Mouse (Mus musculus): ENCODE results near the gene Dus2.

GRCm38 (mm10) chr8:106069565-106069964 lies 78.4 kb downstream of the Dus2 start:
- TF ChIP-seq CTCF (IDR thresholded peaks at IDR 0.05) (no peak), EP300 (IDR thresholded peaks at IDR 0.05; ENCODE audit: insufficient read depth, low read depth, low read length) (no peak), POLR2A (IDR thresholded peaks at IDR 0.05; ENCODE audit: insufficient read depth, low read depth, low read length) (no peak)
